Mouse (Mus musculus) Muller cell, postnatal 12 days (primary cell): ENCODE data around the gene Aspg.

Experiments
- DNase-seq: peaks from one replicate; pipeline ENCODE4 v3.0.0-alpha.2; 2015; ENCODE audit errors: inconsistent ontology term

The Aspg gene

DNA sequence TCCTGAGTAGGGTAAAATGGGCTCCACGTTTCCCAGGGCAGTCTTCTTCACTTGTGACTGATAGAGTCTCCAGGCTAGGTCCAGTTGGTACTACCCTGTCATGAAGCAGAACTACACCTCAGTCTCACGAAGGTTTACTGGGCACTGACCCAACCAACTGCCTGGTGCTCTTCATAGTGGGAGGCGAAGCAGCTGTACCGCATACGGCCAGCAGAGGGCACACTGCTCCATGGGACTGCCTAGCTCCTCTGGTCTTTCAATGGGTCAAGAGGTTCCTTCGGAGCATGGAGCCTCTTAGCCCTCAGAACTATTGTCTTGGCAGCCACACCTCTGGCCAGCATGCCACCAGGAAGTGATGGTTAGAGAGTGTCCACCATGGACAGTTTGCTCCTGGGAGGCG, 7.2 kb downstream of the Aspg start:
- DNase-seq: peak; percentile 73

GRCm38 (mm10) chr12:112117006-112117405, 10.5 kb downstream of the Aspg start:
- no peak for DNase-seq

GRCm38 (mm10) chr12:112117649-112118048, 11.2 kb downstream of the Aspg start:
- DNase-seq: no peak

- DNase-seq: no peak
Measured at GRCm38 (mm10) chr12:112121188-112121587, 14.7 kb downstream of the Aspg start.

DNA sequence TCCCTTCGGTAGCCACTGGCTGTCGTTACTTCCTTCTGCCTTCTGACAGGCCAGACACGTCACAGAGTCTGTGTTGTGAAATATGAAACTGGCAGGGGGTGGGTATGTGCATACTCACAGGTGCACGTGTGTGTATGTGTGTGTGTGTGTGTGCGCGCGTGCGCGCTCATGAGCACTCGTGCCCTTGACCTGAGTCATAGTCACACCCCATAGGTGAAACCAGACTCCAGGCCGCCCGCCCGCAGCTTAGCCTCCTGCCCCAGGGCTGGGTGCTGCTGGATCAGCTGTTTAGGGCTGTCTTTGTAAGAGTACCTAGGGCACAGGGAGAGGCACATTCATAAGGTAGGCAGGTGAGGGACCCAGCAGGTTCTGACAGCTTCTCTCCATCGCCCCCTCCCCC, 19.4 kb downstream of the Aspg start:
- no peak for DNase-seq

DNA sequence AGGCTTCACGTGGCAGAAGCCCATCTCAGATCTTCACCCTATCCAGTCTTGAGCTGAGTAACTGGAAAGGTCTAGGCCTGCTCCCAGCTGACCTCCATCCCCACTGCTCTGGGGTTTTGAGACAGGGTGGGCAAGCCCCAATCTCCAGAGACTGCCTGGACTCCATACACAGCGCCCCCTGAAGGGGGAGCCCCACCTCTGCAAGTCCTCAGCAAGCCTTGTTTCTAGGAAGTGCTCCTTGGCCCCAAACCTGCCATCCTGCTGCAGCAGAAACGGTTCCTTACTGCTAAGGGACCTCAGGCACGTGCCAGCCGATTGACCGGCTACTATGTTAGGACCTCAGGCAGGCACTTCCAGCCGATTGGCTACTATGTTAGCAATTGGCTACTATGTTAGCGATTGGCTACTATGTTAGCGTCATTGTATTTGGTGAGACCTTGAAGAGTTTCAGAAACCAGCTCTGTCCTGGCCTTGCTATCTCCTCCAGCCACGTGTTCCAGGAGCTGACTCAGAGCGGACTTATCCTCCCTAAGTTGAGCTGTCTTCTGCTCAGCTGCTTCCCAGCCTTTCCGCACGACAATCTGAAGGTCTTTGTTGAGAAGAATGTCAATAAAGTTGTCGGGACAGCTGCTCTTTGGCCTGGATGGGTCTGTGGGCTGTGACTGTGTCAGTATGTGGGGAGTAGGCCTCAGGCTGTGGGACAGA, 20.6 kb downstream of the Aspg start:
- no peak for DNase-seq

GRCm38 (mm10) chr12:112128526-112128925, 22.0 kb downstream of the Aspg start:
- DNase-seq: no peak

GRCm38 (mm10) chr12:112129300-112129856, 22.9 kb downstream of the Aspg start:
- DNase-seq: peak; percentile 62

DNA sequence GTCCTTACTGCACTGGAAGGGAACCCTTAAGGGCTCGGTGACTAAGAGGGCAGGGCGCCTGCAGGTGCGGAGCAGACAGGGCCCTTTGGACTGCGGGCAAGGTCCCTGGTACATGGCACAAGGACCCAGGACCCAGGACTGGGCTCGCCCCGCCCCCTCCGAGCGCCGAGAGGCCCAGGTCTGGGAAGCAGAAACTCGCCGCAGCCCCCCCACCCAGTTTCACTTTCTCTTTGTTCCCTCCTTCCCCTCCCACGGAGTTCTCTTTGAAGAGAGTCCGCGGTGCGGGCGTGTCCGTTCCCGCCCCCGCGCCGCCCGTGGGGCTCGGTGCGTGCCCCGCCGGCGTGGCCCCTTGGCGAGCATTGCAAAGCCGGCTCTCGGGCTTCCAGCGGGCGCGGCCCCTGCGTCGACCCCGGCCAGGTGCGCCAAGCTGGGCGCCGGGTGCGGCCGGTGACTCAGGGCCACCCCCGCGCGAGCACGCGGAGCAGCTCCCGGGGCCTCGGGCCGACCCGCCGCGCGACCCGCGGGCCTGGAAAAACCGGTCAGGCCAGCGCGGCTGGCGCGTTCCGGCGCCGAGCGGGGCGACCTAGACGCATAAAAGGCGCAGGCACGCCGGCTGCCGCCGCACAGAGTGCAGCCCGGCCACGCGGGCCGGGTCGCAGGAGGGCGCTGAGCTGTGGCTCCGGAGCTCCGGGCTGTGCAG, 23.8 kb downstream of the Aspg start:
- DNase-seq: peak; percentile 76

GRCm38 (mm10) chr12:112130957-112131356, 24.5 kb downstream of the Aspg start:
- DNase-seq: no peak

DNA sequence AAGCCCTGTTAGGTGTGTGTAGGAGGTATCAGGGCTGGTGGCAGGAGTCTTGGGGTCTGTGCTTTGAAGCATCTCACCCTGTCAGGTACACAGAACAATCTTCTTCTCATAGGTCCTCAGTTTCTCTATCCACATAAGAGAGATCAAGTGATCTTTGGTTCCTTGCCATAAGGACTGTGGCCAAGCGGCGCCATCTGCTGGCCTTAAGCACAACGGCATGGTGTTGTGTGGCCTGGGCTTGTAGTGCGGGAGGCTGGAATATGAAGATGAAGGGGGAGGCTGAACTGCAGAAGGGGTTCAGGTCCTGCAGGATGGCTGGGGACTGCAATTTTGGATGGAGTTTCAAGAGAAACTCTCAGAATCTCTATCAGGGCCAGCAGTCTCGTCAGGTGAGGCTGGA, 33.8 kb downstream of the Aspg start:
- peak; percentile 29 for DNase-seq

DNA sequence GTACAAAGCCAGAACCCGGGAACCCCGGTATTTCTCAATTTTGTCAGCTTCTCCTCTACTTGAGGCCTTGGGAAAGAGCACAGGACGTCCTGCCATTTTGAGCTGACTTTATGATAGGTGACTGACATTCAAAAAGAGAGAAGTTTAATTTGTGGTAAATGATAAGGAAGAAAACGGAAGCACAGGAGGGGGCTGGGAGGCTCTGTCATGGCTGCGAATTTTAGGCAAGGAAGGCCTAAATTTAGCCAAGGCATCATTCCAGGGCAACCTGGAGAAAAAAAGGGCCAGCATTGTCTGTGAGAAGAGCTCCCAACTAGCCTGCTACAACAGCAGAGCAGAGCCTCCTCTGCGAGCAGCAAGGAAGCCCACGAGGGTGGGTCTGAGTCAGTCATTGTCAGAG, 34.3 kb downstream of the Aspg start:
- DNase-seq: no peak

DNA sequence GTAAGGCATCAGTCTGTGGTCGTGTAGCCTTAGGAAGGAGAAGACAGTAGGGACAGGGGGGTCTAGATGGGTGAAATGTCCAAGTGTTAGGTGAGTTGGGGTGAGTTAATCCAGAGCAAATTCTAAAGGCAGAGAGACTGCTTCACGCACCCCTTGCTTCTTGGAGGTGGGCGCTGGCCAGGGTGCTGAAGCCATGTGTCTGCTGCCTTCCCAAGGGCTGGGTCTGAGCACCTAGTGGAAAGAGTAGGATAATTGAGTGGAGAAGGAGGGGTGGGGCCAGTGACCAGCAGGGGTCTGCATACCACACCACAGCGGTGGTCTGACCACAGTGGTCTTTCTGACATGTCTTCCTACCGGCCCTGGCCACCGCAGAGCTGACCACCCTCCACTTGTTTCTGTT, 34.8 kb downstream of the Aspg start:
- peak; percentile 70 for DNase-seq

DNA sequence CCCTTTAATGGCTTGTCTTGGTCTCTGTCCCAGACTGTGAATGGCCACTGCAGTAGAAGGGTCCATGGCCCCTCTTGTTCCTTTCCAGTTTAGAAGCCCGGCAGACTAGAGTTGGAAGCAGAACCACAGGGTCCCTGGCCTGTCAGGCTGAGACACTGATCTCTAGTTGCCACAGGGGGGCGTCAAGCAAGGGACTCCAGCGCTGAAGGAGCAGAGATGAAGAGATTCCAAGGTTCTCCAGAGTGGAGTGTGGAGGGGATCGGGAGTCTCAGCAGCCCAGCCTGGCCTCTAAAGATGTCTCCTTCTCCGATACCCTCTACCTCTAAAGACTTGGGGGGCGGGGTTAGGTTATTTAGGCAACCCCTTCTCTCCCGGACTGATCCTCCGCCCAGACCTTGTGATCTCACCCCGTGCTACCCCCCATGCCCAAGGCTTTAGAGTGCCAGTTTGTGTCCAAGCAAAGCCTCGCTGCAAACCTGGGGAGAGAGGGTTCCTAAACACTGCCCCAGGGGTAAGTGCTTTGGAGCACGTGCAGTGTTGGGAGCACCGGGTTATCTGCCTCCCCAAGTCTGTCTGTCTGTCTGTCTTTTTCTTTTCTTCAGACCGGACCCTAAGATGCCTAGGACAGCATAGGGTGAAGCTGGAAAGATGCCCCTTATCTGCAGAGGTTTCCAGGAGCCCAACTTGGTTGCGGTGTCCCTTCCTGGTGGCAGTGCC, 36.8 kb downstream of the Aspg start:
- DNase-seq: no peak

- no peak for DNase-seq
Measured at GRCm38 (mm10) chr12:112143833-112144201, 37.3 kb downstream of the Aspg start.

- no peak for DNase-seq
Measured at GRCm38 (mm10) chr12:112144377-112145115, 38.1 kb downstream of the Aspg start.

- DNase-seq: peak; percentile 85
Measured at GRCm38 (mm10) chr12:112145211-112145874, 38.9 kb downstream of the Aspg start.

GRCm38 (mm10) chr12:112145875-112146651, 39.6 kb downstream of the Aspg start, which contains the start of gene Kif26a:
Kif26a (plus strand) TSS chr12:112146208.
- DNase-seq: peak; percentile 72

DNA sequence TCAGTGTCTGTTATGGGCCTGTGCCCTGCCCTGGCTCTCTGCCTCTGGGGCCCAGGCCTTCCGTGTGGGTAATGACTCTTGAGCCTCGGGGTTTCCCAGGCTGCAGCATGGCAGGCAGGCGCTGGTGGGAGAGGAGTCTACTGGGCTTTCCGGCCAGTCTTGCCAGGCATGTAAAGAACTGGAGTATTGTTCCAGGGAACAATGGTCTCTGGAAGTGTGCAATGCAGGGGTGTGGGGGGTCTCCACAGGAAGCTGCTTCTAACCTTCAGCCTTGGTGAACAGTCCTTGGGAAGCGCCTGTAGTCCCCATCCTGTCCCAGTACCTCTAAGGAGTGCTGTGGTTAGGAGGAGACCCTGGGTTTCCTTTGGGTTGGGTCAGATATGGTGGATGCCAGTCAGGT, 40.9 kb downstream of the Aspg start:
- DNase-seq: no peak

DNA sequence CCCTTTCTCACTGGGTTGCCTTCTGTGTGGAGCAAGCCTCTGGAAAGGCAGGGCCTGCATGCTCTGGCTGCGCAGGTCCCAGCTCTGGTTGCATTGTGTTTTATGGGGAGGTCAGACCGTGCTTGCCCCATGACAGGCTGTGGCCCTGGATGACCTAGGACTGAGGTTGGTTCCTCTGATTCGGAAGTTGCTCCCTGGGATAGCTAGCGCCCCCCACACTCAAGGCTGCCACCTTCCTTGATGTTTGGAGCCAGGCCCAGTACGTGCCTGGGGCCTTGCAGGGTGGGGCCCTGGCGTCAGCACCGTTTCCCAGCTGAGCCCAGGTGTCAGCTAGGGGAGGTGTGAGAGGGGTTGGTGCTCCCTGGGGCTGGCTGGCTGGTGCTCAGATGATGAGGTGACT, 43.5 kb downstream of the Aspg start:
- no peak for DNase-seq
